8 mouse cellular contexts compared by ENCODE assay signal in genomic region chr6:139655399-139655798, GRCm38 (mm10).
DNase-seq lines count a peak whose midpoint lies in the region; ATAC-seq lines count a peak whose summit lies in the region.

No protein-coding gene starts in this region.

- ATAC-seq in inflammation-experienced regulatory T-cells, adult 6 months, result no peak

- peak; percentile 15 for DNase-seq in adrenal gland, postnatal 14 days
- DNase-seq in adrenal gland, adult 2 months, result no peak
- peak; percentile 32 to 52 for DNase-seq in left cerebral cortex, adult 18-20 months (ENCODE audit: low spot score in 2 of 2)
- DNase-seq in left cerebral cortex, adult 11 months (ENCODE audit: low spot score), result no peak
- DNase-seq in ZHBTc4 (ENCODE audit: low read depth, low spot score), result peak; percentile 42
- peak; percentile 52 to 59 for DNase-seq in layer of hippocampus, postnatal 10 days (ENCODE audit: low spot score in 2 of 2)
- DNase-seq in spleen, adult 18-20 months, result no peak

Comparison
In these comparisons a context has a peak if more than half of its experiments do, and no peak if none do; other contexts are left out.
1. DNase-seq: peak in adrenal gland, postnatal 14 days (single experiment), left cerebral cortex, adult 18-20 months (2 of 2), ZHBTc4 (single experiment) and layer of hippocampus, postnatal 10 days (2 of 2); none in adrenal gland, adult 2 months (single experiment), left cerebral cortex, adult 11 months (single experiment) and spleen, adult 18-20 months (0 of 2).